Mouse (Mus musculus) limb, embryonic 14.5 days (tissue): Measurements from ENCODE around the gene Anks1b. TPM values are rescaled to one million over a fixed set of nuclear protein-coding genes. Genes with fewer than 3 reads are reported as not detected.

Source experiments
- ATAC-seq: fragments of 200-750 bp; cut with Nextera tagmentation; 2 replicates; pipeline ENCODE4 v1.8.0; 2017; ENCODE audit warnings: low read depth, moderate number of reproducible peaks, moderate TSS enrichment; ENCODE audit not compliant: low FRiP score
- DNase-seq: peaks from one replicate; pipeline ENCODE4 v3.0.0-alpha.2; 2015; ENCODE audit warnings: low spot score
- H3K27ac ChIP-seq: fragments of 300-500 bp; sonication (generic); replicated peaks from 2 replicates; pipeline ENCODE4 v1.5.1; 2014; ENCODE audit warnings: low read depth, mild to moderate bottlenecking, low read length, moderate library complexity, mixed read lengths
- H3K27me3 ChIP-seq: fragments of 300-500 bp; sonication (generic); 2 replicates; pipeline ENCODE4 v1.6.1; 2014; ENCODE audit warnings: low read length, mixed read lengths; ENCODE audit not compliant: control insufficient read depth, insufficient read depth
- H3K36me3 ChIP-seq: fragments of 300-500 bp; sonication (generic); 2 replicates; pipeline ENCODE4 v1.6.1; 2014; ENCODE audit warnings: mild to moderate bottlenecking, low read length, moderate library complexity, mixed read lengths; ENCODE audit not compliant: control insufficient read depth, insufficient read depth
- H3K4me1 ChIP-seq: fragments of 300-500 bp; sonication (generic); 2 replicates; pipeline ENCODE4 v1.6.1; 2014; ENCODE audit warnings: antibody characterized with exemption, low read length, mixed read lengths; ENCODE audit not compliant: control insufficient read depth, insufficient read depth
- H3K4me2 ChIP-seq: fragments of 300-500 bp; sonication (generic); replicated peaks from 2 replicates; pipeline ENCODE4 v1.6.1; 2014; ENCODE audit warnings: low read depth, mild to moderate bottlenecking, low read length, moderate library complexity; ENCODE audit not compliant: severe bottlenecking
- H3K4me3 ChIP-seq: fragments of 300-500 bp; sonication (generic); replicated peaks from 2 replicates; pipeline ENCODE4 v1.5.1; 2014; ENCODE audit warnings: low read length
- H3K9ac ChIP-seq: fragments of 300-500 bp; sonication (generic); 2 replicates; pipeline ENCODE4 v1.6.1; 2014; ENCODE audit warnings: mild to moderate bottlenecking, low read depth, low read length, moderate library complexity; ENCODE audit not compliant: severe bottlenecking
- H3K9me3 ChIP-seq: fragments of 300-500 bp; sonication (generic); 2 replicates; pipeline ENCODE4 v1.6.1; 2016; ENCODE audit warnings: low read length; ENCODE audit not compliant: control insufficient read depth
- POLR2A ChIP-seq: fragments of 200-500 bp; IDR thresholded peaks from 2 replicates; pipeline ENCODE4 v1.8.0; 2012; ENCODE audit warnings: inconsistent platforms, mild to moderate bottlenecking, moderate library complexity, borderline replicate concordance; ENCODE audit not compliant: insufficient read depth, insufficient read length; ENCODE audit errors: extremely low read depth
- WGBS: fragments of 180-500 bp; shearing (Covaris S2); extraction: QIAGEN DNeasy Blood & Tissue Kit; methylation state at CpG from one replicate; pipeline ENCODE4 v1.1.7; 2014; 5-methylcytosine and 5-hydroxymethylcytosine counted together
- polyA plus RNA-seq, 2 experiments: library from polyadenylated mRNA; depleted of rRNA in 1 of 2; stranded (reverse) in 1 of 2; unstranded in 1 of 2; fragments of >200 nt; fragmentation: Nextera tagmentation in 1 of 2; extraction: Ambion mirVana in 1 of 2; gene quantifications; 2 replicates each; pipeline versions ENCODE4 v1.2.1 to v1.2.3; 2012 to 2014

Gene Anks1b
- polyA plus RNA-seq, 2 experiments, result 2.6 to 4.3 TPM

DNA sequence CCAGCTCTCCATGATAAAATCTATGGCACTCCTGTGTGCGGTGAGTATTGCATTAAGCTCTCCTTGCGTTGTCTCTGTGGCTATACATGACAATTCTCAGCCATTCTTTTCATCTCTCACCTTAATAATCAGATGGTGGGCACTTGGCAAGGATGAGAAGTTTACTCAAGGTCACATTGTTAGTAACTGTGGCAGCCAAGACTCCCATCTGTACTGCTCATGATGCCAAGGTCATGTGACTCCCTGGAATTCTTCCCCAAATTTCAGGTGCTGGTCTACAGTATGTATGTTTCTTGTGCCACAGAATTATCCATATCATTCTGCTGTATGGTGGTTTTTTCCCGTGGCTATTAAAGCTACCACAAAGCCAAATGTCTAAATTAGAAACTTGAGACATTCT, 798.8 kb downstream of the Anks1b start:
- no peak for TF ChIP-seq POLR2A

DNA sequence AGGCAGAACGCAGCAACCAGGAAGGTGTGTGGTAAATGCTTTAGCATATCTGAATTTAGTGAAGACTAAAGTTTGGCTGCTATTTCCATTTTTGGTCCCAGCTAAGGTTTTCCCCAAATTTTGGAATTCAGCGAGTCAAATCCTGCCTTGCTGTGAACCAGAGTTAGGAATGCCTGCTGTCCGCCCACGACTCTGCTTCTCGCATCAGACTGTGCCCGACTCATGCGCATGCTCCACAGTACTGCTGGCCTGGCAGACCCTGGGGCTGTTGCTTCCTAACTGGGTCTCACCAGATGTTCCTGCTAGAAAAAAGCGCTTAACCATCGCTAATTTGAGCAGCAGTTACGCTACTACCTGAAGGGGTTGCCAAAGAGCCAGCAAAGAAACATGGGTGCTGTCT, 801.1 kb downstream of the Anks1b start:
- Histone ChIP-seq H3K36me3 (no peaks in the 10 kb centered on the region), H3K9ac (no peak overlapping the region), H3K4me1 (0 out of 2 replicates have a peak, but pooled peaks cover 4% of the 10 kb centered on the region), H3K27ac (0 out of 2 replicates have a peak overlapping the region, but pooled peaks have one; percentile 38), H3K4me3 (no peak overlapping the region), H3K4me2 (no peak overlapping the region), H3K9me3 (no peaks in the 10 kb centered on the region), H3K27me3 (no peaks in the 10 kb centered on the region)
- DNase-seq (no peak), ATAC-seq (no peak)
- TF ChIP-seq POLR2A, result no peak
- 54% methylated on average over 10 of the region's 10 CpGs for WGBS

More for the DNA sequence above, 798.8 kb downstream of the Anks1b start:
- Histone ChIP-seq H3K4me1 (0 out of 2 replicates have a peak, but pooled peaks cover 4% of the 10 kb centered on the region), H3K27me3 (no peaks in the 10 kb centered on the region), H3K4me2 (no peak overlapping the region), H3K27ac (no peak overlapping the region), H3K9me3 (no peaks in the 10 kb centered on the region), H3K36me3 (no peaks in the 10 kb centered on the region), H3K9ac (no peak overlapping the region), H3K4me3 (no peak overlapping the region)
- WGBS, result 83% methylated on average over 3 of the region's 3 CpGs
- DNase-seq (no peak), ATAC-seq (no peak)

DNA sequence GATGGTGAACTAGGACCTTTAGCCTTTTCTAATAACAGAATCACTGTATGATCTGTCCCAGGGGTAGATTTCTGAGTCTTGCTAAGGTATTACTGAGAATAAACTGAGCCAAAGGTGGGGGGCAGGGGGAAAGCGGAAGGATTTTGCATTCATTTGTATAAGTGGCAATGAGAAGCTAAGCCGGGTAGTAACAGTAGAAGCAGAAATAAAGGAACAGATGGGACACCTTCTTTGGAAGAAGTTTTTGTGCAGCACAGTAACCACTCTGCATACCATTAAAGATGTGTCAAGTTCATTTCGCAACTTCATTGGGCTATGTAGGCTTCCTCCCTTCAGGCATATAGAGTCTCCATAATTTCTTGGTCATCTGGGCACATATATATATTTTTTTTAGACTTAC, 804.1 kb downstream of the Anks1b start:
- no peaks in the 10 kb centered on the region for H3K27me3 ChIP-seq
- H3K4me2 ChIP-seq, result no peak overlapping the region
- 85% methylated on average over 3 of the region's 3 CpGs for WGBS
- H3K27ac ChIP-seq, result no peak overlapping the region
- no peak overlapping the region for H3K4me3 ChIP-seq
- H3K9ac ChIP-seq, result no peak overlapping the region
- no peaks in the 10 kb centered on the region for H3K36me3 ChIP-seq
- DNase-seq (no peak), ATAC-seq (no peak)
- TF ChIP-seq POLR2A, result no peak
- H3K9me3 ChIP-seq, result no peaks in the 10 kb centered on the region
- H3K4me1 ChIP-seq, result peaks cover 4% of the 10 kb centered on the region; the same call in 1 of the 2 replicates

DNA sequence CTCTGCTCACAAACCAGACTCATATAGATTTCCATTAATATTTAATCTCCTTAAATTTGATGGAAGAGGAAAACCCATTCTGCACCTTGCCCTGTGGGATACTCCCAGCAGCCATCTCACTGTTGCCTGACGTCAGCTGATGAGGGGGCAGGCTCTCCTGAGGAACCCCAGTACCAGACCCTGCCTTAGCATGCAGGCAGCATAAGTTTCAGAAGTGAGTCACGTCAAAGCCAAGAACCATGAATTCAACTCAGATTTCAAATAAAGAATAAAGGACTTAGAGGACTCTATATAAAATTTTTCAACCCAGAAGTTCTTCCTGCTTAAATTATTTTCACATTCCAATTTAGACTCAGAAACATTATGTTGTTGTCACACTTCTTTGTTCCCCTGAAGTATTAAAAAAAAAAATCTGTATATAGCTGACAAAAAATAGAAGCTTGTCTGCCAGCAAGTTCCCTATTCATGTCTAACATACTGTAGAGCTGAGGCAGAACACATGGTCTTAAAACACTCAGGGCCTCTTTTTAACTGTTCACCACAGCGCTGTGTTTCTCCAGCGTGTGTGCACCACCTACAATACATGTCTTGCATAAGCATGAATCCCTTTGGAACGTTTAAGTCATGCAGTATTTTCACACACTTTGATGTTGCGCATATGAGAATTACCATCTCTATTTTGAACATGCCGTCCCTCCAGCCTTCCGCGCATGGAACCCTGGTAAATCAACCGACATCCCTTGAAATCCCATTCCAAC, 806.6 kb downstream of the Anks1b start:
- Histone ChIP-seq H3K4me3 (no peak overlapping the region), H3K4me1 (peaks cover 3% of the 10 kb centered on the region), H3K9ac (no peak overlapping the region), H3K4me2 (no peak overlapping the region), H3K27ac (no peak overlapping the region), H3K27me3 (no peaks in the 10 kb centered on the region), H3K36me3 (no peaks in the 10 kb centered on the region), H3K9me3 (no peaks in the 10 kb centered on the region)
- DNase-seq (no peak), ATAC-seq (no peak)
- TF ChIP-seq POLR2A, result no peak
- 59% methylated on average over 10 of the region's 10 CpGs for WGBS

DNA sequence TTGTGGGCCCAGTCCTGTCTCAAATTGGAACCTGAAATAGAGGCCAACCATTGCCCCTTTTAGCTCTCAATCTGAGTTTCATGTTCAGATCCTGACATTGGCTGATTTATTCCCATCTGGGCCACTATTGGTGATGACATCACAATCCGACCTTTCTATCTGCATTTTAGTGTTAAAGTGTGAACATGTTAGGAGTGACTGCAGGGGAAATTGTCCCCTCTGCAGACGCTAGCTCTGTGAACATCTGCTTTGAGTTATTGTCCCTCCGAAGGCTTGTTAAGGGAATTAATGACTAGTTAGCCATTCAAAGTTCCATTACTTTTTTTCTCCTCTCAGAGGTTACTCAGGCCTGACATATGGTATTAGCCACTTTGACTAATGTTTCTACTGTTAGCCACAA, 810.5 kb downstream of the Anks1b start:
- ATAC-seq, result no peak
- no peaks in the 10 kb centered on the region for H3K36me3 ChIP-seq
- H3K4me3 ChIP-seq, result no peak overlapping the region
- 7% methylated on average over 3 of the region's 3 CpGs for WGBS
- H3K27me3 ChIP-seq, result no peaks in the 10 kb centered on the region
- DNase-seq, result no peak
- no peak overlapping the region for H3K4me2 ChIP-seq
- no peaks in the 10 kb centered on the region for H3K9me3 ChIP-seq
- H3K9ac ChIP-seq, result no peak overlapping the region
- no peak for TF ChIP-seq POLR2A
- H3K27ac ChIP-seq, result no peak overlapping the region
- H3K4me1 ChIP-seq, result peaks cover 3% of the 10 kb centered on the region
